ENCODE assay signal across 9 mouse cellular contexts in the genomic region with DNA sequence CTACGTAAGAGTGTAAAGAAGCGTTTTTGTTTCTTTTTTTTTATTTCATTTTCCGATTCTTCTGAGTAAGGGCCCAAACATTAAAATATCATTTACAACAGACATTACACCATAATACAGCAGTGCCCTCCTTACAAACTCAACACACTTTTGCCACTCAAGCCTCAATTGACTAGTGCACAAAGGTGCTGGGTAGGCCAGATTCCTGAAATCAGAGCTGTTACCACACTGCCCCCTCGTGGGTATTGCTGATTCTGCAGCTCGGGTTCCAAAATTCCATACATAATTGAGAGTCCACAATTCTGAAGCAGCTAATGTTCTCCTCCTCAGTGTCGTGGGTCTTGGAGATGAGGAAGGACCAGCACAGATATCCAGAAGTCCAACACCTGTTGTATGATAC.
DNase-seq lines count a peak whose midpoint lies in the region; ATAC-seq lines count a peak whose summit lies in the region.
"Had no signal": no experiment of that assay in that cellular context is flagged by ENCODE, and none has a peak within 500 bp of the region (broad histone marks: within the 10 kb centered on the region; RNA-seq: fewer than 3 reads in every experiment).

No protein-coding gene starts in this region.

- no peak overlapping the region for H3K27ac ChIP-seq in heart, embryonic 10.5 days
- H3K27ac ChIP-seq: hindbrain, embryonic 15.5 days had no signal

- intact Hi-C loops in heart, postnatal 14 days (cut with DNase I): loop anchor here (1.0 kb wide), 1 partner anchor 58 kb away; no protein-coding TSS in a partner anchor

- no peaks in the 10 kb centered on the region for H3K27me3 ChIP-seq in heart, embryonic 10.5 days (ENCODE audit: insufficient read depth, poor library complexity, severe bottlenecking)
- H3K27me3 ChIP-seq: hindbrain, embryonic 15.5 days had no signal

- WGBS in heart, embryonic 10.5 days: 46% methylated on average over 6 of the region's 6 CpGs

- H3K4me1 ChIP-seq in heart, embryonic 10.5 days: no peaks in the 10 kb centered on the region
- H3K4me1 ChIP-seq: hindbrain, embryonic 15.5 days had no signal

- DNase-seq in heart, adult 18-20 months: peak; percentile 25 to 81
- no peak for DNase-seq in heart, embryonic 10.5 days (ENCODE audit: low spot score)
- peak; percentile 59 for DNase-seq in adipocyte (ENCODE audit: low spot score)
- DNase-seq in embryo, embryonic 10.5 days (ENCODE audit: low spot score): peak; percentile 87
- DNase-seq in heart, postnatal 14 days: peak; percentile 62 to 78
- peak; percentile 80 to 88 for DNase-seq in layer of hippocampus, postnatal 25 days (ENCODE audit: extremely low spot score in 1 of 2, low spot score in 1 of 2)
- peak; percentile 78 for DNase-seq in testis, postnatal 10 days (ENCODE audit: low spot score)

- ATAC-seq in megakaryocyte, adult 5-6 weeks (ENCODE audit: poor library complexity, severe bottlenecking): 0 out of 2 replicates have a peak, but pooled peaks have one; percentile 43

- H3K4me3 ChIP-seq in heart, embryonic 10.5 days: no peak overlapping the region
- H3K4me3 ChIP-seq: hindbrain, embryonic 15.5 days had no signal

- H3K9me3 ChIP-seq in heart, embryonic 10.5 days: no peaks in the 10 kb centered on the region
- H3K9me3 ChIP-seq: hindbrain, embryonic 15.5 days had no signal

- H3K36me3 ChIP-seq in heart, embryonic 10.5 days: no peaks in the 10 kb centered on the region
- H3K36me3 ChIP-seq: hindbrain, embryonic 15.5 days had no signal
